8 mouse cellular contexts compared by ENCODE assay signal in the genomic region with DNA sequence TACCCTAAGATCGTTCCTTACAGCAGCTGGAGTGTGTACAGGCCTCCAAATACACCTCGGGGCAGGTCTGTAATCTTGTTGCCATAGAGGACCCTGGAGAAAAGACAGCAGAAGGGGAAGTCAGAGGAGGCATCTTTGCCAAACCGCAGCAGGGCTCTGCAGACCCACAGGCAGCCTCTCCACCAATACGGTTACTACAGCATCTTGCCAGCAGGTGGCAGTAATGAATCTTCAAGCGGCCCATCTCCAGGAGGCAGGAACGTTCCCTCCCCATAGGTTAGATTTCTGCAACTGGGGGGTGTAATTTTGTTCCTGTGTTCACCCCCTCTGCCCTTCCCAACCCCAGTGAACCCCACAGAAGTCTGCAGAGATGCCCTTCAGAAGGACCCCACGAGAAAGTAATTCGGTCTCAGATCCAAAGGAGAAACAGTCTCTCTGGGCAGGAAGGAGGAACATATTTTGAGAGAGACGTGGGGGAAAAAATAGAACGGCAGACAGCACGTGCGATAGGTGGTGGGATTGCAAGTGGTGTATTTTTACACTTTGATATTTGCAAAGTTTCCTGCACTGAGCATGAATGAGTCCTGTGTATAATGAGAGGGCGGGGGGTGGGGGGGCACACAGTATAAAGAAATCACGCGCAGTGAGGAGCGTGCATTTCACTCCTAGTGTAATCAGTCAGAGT.
DNase-seq lines count a peak whose midpoint lies in the region; ATAC-seq and TF ChIP-seq lines count a peak whose summit lies in the region.

No protein-coding gene starts in this region.

- peak; percentile 95 for ATAC-seq in common myeloid progenitor, adult 5-6 weeks (replicated peaks; ENCODE audit: low read depth, poor library complexity, severe bottlenecking)
- no peak for ATAC-seq in kidney, postnatal 0 days (replicated peaks; ENCODE audit: low FRiP score, low read depth)
- no peak for ATAC-seq in liver, postnatal 0 days

- H3K36me3 ChIP-seq in kidney, postnatal 0 days (ENCODE audit: insufficient read depth, low read length), result no peaks in the 10 kb centered on the region
- H3K36me3 ChIP-seq in liver, postnatal 0 days (replicated peaks; ENCODE audit: insufficient read depth, low read length), result no peaks in the 10 kb centered on the region

- no peak overlapping the region for H3K4me3 ChIP-seq in kidney, postnatal 0 days (replicated peaks; ENCODE audit: low read depth, low read length)
- H3K4me3 ChIP-seq in liver, postnatal 0 days (ENCODE audit: low read depth, low read length), result no peak overlapping the region

- no peak overlapping the region for H3K27ac ChIP-seq in kidney, postnatal 0 days
- no peak overlapping the region for H3K27ac ChIP-seq in liver, postnatal 0 days (ENCODE audit: low read depth)

- no peaks in the 10 kb centered on the region for H3K27me3 ChIP-seq in kidney, postnatal 0 days (ENCODE audit: insufficient read depth, low read length)
- H3K27me3 ChIP-seq in liver, postnatal 0 days (ENCODE audit: insufficient read depth, low read length), result no peaks in the 10 kb centered on the region

- peak; percentile 81 for TF ChIP-seq CTCF in kidney, postnatal 0 days (IDR thresholded peaks at IDR 0.05; ENCODE audit: low read depth)
- peak; percentile 83 for TF ChIP-seq CTCF in liver, postnatal 0 days (IDR thresholded peaks at IDR 0.05; ENCODE audit: low read depth)

- 44% methylated on average over 16 of the region's 16 CpGs for WGBS in kidney, postnatal 0 days
- WGBS in liver, postnatal 0 days (ENCODE audit: insufficient replicate concordance), result 30% methylated on average over 16 of the region's 16 CpGs

- no peaks in the 10 kb centered on the region for H3K9me3 ChIP-seq in kidney, postnatal 0 days (replicated peaks; ENCODE audit: low read length)
- no peaks in the 10 kb centered on the region for H3K9me3 ChIP-seq in liver, postnatal 0 days (ENCODE audit: low read length)

- H3K4me2 ChIP-seq in kidney, postnatal 0 days (ENCODE audit: low read length), result no peak overlapping the region
- H3K4me2 ChIP-seq in liver, postnatal 0 days (ENCODE audit: low read depth, low read length), result 0 out of 2 replicates have a peak overlapping the region, but pooled peaks have one; percentile 11

- DNase-seq in A20 (ENCODE audit: low read depth, low spot score), result peak; percentile 86
- peak; percentile 33 for DNase-seq in WW6 (ENCODE audit: low read depth, low spot score)
- peak; percentile 70 for DNase-seq in gastrocnemius, postnatal 10 days
- peak; percentile 83 for DNase-seq in kidney, postnatal 0 days (ENCODE audit: low spot score)
- DNase-seq in liver, postnatal 0 days, result peak; percentile 82
- peak; percentile 62 for DNase-seq in ovary, postnatal 36 days (ENCODE audit: low spot score)
- peak; percentile 86 for DNase-seq in thymus, postnatal 14 days

- no peak overlapping the region for H3K9ac ChIP-seq in kidney, postnatal 0 days (ENCODE audit: low read depth, low read length)
- no peak overlapping the region for H3K9ac ChIP-seq in liver, postnatal 0 days (replicated peaks)

- H3K4me1 ChIP-seq in kidney, postnatal 0 days (replicated peaks; ENCODE audit: insufficient read depth, low read length), result no peaks in the 10 kb centered on the region
- no peaks in the 10 kb centered on the region for H3K4me1 ChIP-seq in liver, postnatal 0 days (ENCODE audit: insufficient read depth)

- TF ChIP-seq EP300 in liver, postnatal 0 days (IDR thresholded peaks at IDR 0.05; ENCODE audit: low read depth), result no peak

Comparison
In these comparisons a context has a peak if more than half of its experiments do, and no peak if none do; other contexts are left out.
1. DNase-seq: peak in every context shown above with its lines; median percentile 86 in A20; 86 in thymus, postnatal 14 days; 83 in kidney, postnatal 0 days; 82 in liver, postnatal 0 days; 70 in gastrocnemius, postnatal 10 days; 62 in ovary, postnatal 36 days; 33 in WW6.